Mouse (Mus musculus) myocyte (in vitro differentiated cells): ENCODE measurements around the gene Spire2.

ENCODE experiments used
- CEBPB ChIP-seq: IDR thresholded peaks from 2 replicates; pipeline ENCODE4 v1.6.1; 2011; ENCODE audit warnings: mild to moderate bottlenecking, moderate library complexity; ENCODE audit not compliant: poor library complexity, insufficient read depth, severe bottlenecking
- USF1 ChIP-seq: IDR thresholded peaks from one replicate; pipeline ENCODE4 v1.6.1; 2011; ENCODE audit warnings: low read depth, mild to moderate bottlenecking, control low read depth, moderate library complexity

- TF ChIP-seq USF1 (no peak), CEBPB (no peak)
These were observed 45.2 kb upstream of the Spire2 start for GRCm38 (mm10) chr8:123287362-123287761.
